Mouse (Mus musculus): Measurements from ENCODE around the gene Ifnk.

Ifnk gene

DNA sequence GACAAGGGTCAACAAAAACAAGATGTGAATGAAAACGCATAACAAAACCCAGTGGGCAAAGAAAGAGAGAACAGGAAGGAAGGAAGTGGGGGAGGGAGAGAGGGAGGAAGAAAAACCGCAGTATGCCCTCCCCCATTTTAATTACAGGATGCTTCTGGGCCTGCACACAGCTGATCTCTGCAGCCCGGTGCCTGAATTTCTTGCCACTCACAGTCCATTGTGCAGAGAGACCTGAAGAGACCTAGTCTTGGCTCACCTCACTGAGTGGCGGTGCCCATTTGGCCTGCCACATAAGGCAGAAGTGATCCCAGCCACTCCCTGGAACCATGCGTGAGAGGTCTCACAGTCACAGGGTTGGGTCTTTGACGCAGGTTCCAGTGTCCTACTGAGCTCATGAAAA lies 13.8 kb upstream of the Ifnk start:
- DNase-seq (ENCODE audit: low read depth), result no peak

DNA sequence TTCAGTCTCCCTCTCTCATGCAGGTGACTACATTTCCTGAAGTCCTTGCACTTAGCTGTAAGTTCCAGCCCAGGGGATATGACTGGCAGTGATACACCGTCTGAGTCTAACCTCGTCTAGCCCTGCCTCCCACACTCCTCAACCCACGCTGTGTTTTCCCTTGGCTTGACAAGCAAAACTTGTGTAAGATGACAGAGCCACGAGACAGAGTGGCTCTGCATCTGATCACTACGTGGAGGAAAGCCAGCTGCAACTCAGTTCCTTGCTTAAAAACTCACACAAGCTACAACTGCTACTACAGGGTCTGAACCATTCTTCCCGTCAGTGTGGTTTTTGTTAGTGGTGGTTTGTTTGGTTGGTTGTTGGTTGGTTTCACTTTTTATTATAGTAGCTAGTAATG lies 11.5 kb upstream of the Ifnk start:
- no peak for DNase-seq (ENCODE audit: low read depth)

- DNase-seq (ENCODE audit: low read depth), result no peak
Measured at GRCm38 (mm10) chr4:35143472-35144102, 8.3 kb upstream of the Ifnk start.

GRCm38 (mm10) chr4:35145726-35146125 lies 6.1 kb upstream of the Ifnk start:
- no peak for DNase-seq (ENCODE audit: low read depth)

- no peak for DNase-seq (ENCODE audit: low read depth)
Measured at GRCm38 (mm10) chr4:35146597-35146996, 5.3 kb upstream of the Ifnk start.

GRCm38 (mm10) chr4:35148326-35148725 lies 3.5 kb upstream of the Ifnk start:
- DNase-seq (ENCODE audit: low read depth), result no peak

DNA sequence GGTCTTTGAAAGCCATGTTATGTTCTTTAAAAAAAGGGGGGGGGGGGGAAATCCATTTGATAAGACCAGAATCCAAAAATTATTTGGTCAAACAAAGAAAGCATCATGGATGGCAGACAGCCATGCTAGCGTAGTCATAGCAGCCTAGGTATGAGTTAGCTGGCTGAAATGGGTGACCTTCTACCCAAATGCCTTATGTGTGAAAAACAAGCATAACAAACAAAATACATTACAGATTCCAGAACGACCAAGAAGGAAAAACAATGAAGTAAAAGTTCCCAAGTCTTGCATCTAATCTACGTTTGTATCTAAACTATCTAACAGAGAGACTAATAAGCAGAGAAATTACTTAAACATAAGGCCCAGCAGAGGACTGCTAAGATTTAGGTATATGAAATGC lies 1.1 kb upstream of the Ifnk start:
- DNase-seq (ENCODE audit: low read depth), result no peak

DNA sequence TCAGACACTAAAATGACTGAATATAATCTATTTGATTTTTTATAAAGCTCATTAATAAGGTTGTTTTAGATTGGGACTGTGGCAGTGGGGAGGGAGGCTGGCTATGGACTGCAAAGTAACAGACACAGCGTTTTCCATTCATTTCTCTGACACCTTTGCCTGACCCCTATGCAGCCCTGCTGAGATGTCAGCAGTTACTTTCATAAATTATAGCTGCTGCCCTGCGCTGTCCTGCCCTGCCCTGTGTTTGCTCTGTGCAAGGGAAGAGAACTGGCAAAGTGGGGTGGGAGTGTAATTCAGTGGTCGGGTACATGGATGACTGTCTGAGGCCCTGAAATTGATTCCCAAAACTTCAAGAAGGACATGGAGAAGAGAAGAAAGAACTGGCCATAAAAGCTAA lies 2.2 kb downstream of the Ifnk start:
- DNase-seq (ENCODE audit: low read depth), result no peak

DNA sequence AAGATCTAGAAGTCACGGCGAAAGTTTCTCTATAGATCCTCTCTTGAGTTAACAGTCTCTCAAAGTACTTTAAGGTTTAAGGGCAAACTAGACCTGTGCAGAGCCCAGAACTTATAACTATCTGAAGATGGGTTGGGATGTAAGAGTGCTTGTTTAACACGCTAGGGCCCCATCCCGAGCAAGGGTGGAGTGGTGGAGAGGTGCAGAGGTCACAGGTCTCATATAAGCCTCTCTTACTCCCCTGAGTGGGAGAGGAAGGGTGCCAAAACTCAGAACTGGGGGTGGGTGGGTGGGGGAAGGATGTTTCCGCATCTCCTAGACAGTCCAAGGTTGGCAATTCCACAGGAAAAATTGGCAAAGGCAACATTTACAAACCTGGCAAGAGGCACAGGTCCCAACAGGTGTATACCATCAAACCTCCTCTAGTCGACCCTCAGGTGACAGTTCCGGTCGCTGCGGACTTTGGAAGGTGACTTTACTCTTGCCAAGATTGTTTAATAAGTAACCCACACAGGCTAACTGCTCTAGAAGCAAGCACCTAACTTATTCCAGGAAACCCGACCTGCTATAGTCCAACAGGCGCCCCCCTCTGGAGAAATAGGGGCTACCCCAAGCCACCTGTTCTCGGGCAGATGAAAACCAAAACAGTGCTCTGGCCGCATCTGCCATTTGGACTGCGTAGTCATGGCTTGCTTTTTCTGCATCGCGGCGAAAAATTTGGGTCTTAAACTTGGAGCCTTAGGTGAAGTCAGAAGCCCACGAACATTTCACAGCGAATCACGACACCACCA lies 3.5 kb downstream of the Ifnk start:
- DNase-seq (ENCODE audit: low read depth), result no peak

DNA sequence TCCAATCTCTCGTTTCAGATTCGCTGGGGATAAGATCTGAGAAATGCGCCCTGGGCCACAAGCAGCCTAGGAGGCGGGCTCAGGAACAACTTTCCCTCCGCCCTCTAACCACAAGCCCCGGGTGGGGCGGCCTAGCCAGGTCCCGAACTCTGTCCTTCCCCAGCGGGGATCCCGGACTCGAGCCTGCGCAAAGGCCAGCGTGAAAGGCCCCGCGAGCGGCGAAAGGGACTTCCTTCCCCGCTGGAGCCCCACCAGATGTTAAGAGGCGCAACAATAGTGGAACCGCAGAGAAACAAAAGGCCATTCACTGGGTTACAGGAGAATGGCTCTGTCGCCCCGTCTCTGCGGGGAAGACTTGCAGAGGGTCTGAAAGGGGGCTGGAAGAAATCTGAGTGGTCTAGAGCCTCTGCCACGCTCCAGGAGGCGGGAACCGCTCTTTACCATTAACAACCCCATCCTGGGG lies 4.3 kb downstream of the Ifnk start:
- peak; percentile 46 for DNase-seq (ENCODE audit: low read depth)

DNA sequence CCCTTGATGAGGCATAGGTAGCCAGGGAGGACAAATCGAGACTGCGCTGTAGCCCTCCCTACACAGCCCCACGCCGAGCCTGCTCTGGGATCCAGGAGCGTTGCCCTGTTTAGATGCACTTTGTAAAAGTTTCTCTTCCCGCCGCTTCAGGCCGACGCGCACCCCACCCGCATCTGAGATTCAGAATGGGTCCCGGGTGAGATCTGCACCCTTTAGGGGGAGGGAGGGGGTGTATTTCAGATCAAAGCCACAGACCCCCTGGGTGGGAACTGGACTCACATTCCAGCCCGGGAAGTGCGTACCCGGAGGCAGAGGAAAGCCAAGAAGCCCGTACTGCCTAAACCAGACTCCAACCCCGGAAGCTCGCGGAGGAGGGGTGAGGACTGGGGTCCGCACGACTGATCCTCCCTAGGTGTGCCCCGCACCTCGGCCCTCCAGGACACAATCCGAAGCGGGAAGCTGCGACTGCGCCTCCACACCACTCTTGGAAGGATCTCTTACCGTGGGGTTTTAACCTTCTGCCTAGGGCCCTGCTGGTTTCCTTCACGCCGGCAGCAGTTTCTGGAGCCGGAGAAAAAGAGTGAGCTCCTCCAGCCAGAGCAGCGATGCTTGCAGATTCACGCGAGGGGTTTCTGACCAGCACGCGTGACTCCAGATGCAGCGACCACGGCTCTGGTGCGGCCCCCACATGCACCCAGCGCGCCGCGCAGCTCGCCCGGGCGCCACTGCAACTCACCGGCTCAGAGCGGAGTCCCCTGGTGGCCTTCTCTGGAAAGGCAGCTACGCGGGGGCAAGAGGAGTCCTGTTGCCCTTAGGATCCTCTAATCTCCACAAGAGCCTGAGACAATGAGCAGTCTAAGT lies 5.1 kb downstream of the Ifnk start, which contains the start of gene Mob3b:
Gene Mob3b (minus strand): TSS at position 734 of the 861 bp plus-strand sequence.
- DNase-seq (ENCODE audit: low read depth), result peak; percentile 73

- DNase-seq (ENCODE audit: low read depth), result no peak
Measured at GRCm38 (mm10) chr4:35157815-35158214, 6.0 kb downstream of the Ifnk start.

GRCm38 (mm10) chr4:35165275-35165674 lies 13.4 kb downstream of the Ifnk start:
- no peak for DNase-seq (ENCODE audit: low read depth)

GRCm38 (mm10) chr4:35165947-35166346 lies 14.1 kb downstream of the Ifnk start:
- no peak for DNase-seq (ENCODE audit: low read depth)

DNA sequence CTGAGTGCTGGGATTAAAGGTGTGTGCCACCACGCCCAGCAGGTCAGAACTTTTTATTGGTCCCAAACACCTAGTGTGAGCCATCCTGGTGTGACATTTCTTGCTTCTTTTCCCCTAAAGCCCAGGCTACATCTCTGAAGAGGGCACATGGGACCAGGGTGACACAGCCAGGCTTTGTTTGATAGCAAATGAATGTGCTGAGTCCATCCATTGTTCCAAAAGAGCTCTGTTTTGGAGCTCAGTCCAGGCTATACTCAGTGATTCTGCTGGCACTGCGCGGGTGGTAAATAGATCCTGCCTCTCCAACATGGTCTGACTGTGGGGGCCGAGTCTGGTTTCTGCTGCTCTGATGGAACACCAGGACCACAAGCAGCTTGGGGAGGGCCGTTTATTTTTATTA lies 16.0 kb downstream of the Ifnk start:
- no peak for DNase-seq (ENCODE audit: low read depth)

DNA sequence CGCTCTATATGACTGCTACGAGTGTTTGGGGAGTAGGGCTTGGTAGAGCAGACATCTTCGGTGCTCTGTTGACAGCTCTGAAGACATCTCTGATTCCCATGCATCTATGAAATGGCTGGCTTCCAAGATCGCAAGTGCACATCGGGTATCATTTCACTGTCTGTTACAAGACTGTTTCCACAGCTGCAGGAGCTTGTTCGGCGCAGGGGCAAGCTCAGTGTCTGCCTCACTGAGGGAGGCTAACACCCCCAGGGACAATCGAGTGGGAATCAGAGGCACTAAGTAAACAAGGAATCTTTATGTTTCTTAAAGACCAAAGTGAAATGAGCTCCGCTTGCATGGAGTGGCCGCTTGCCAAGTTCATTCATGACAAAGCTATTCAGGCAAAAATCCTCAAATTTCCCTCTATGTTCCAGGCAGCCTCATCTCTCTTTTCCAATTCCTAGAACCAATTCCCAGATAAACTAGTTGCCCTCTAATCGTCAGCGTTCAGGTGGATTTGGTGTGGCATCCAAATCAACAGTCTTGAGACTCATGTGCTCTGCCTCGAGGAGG lies 17.8 kb downstream of the Ifnk start:
- no peak for DNase-seq (ENCODE audit: low read depth)

GRCm38 (mm10) chr4:35172471-35172870 lies 20.6 kb downstream of the Ifnk start:
- DNase-seq (ENCODE audit: low read depth), result no peak

DNA sequence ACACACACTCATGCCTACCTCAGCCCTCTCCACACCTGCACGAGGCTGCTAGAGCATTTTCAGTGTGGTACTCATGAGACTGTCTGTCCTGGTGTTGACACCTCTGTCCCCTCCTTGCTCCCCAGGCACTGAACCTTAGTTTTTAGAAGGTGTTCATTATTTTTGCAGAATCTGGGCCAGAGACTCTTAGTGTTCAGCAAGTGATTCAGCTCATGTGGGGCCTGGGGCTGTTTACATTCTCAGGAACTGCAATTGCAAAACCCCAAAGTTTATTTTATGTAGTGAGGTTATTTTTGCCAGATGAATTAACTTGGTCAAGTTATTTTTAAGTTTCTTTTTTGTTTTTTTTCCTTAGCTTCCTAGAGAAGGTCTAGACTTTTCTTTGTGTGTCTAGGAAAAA lies 21.7 kb downstream of the Ifnk start:
- DNase-seq (ENCODE audit: low read depth), result no peak

GRCm38 (mm10) chr4:35175566-35175965 lies 23.7 kb downstream of the Ifnk start:
- no peak for DNase-seq (ENCODE audit: low read depth)

GRCm38 (mm10) chr4:35177926-35178645 lies 26.2 kb downstream of the Ifnk start:
- DNase-seq (ENCODE audit: low read depth), result no peak

DNA sequence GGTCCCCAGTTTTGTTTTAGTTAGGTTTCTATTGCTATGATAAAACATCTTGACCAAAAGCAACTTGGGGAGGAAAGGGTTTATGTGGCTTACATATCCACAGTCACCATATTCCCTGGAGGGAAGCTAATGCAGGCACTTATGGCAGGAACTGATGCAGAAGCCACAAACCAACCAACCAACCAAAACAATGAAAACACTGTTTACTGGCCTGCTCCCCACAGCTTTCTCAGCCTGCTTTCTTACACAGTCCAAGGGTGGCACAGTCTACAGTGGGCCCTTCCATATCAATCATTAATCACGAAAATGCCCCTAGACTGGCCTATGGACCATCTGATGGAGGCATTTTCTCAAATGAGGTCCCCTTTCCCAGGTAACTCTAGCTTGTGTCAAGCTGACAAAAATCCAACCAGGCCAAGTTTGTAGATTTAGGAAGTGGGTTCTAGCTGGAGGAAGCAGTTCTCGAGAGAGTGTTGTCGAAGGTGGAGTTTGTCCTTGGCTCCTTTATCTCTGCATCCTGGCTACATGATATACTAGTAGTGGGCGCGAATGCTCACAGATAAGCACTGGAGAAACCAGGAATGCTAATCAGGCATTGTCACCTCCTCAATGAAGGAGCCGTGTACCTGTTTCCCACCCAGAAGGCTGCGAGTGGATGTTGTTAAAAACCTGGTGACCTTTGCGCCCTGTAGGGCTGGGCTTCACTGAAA lies 35.9 kb downstream of the Ifnk start:
- no peak for DNase-seq (ENCODE audit: low read depth)
